Mouse (Mus musculus): ENCODE measurements around the gene Slc39a11. TPM values are rescaled to one million over a fixed set of nuclear protein-coding genes. Genes with fewer than 3 reads are reported as not detected.

Gene Slc39a11
- polyA plus RNA-seq, 1 experiment = 0.08 TPM

- peaks cover 3% of the 10 kb centered on the region; the same call in 1 of the 2 replicates for H3K9me3 ChIP-seq (ENCODE audit: control insufficient read depth, low read length)
- H3K4me3 ChIP-seq (replicated peaks) = no peak overlapping the region
- no peaks in the 10 kb centered on the region for H3K36me3 ChIP-seq (ENCODE audit: control insufficient read depth)
- H3K27me3 ChIP-seq (ENCODE audit: control insufficient read depth) = no peaks in the 10 kb centered on the region
- TF ChIP-seq TAL1 (IDR thresholded peaks at IDR 0.05; ENCODE audit: low read length) (no peak), GATA1 (IDR thresholded peaks at IDR 0.05; ENCODE audit: low read length) (no peak)
- no peaks in the 10 kb centered on the region for H3K4me1 ChIP-seq (ENCODE audit: control insufficient read depth)
Measured at GRCm38 (mm10) chr11:113600526-113601245, 49.2 kb downstream of the Slc39a11 start.

GRCm38 (mm10) chr11:113597632-113598031 is 52.2 kb downstream of the Slc39a11 start:
- H3K27me3 ChIP-seq (ENCODE audit: control insufficient read depth) = no peaks in the 10 kb centered on the region
- no peaks in the 10 kb centered on the region for H3K4me1 ChIP-seq (ENCODE audit: control insufficient read depth)
- H3K9me3 ChIP-seq (ENCODE audit: control insufficient read depth, low read length) = no peaks in the 10 kb centered on the region
- no peak overlapping the region for H3K4me3 ChIP-seq (replicated peaks)
- no peaks in the 10 kb centered on the region for H3K36me3 ChIP-seq (ENCODE audit: control insufficient read depth)
- TF ChIP-seq TAL1 (IDR thresholded peaks at IDR 0.05; ENCODE audit: low read length) (no peak), GATA1 (IDR thresholded peaks at IDR 0.05; ENCODE audit: low read length) (no peak)

- Histone ChIP-seq H3K27me3 (ENCODE audit: control insufficient read depth) (no peaks in the 10 kb centered on the region), H3K9me3 (ENCODE audit: control insufficient read depth, low read length) (no peaks in the 10 kb centered on the region), H3K4me3 (replicated peaks) (no peak overlapping the region), H3K4me1 (ENCODE audit: control insufficient read depth) (no peaks in the 10 kb centered on the region), H3K36me3 (ENCODE audit: control insufficient read depth) (no peaks in the 10 kb centered on the region)
- TF ChIP-seq TAL1 (IDR thresholded peaks at IDR 0.05; ENCODE audit: low read length) (no peak), GATA1 (IDR thresholded peaks at IDR 0.05; ENCODE audit: low read length) (no peak)
Measured at GRCm38 (mm10) chr11:113595144-113595543, 54.7 kb downstream of the Slc39a11 start.

- Histone ChIP-seq H3K4me1 (ENCODE audit: control insufficient read depth) (no peaks in the 10 kb centered on the region), H3K9me3 (ENCODE audit: control insufficient read depth, low read length) (no peaks in the 10 kb centered on the region), H3K27me3 (ENCODE audit: control insufficient read depth) (no peaks in the 10 kb centered on the region), H3K4me3 (replicated peaks) (no peak overlapping the region), H3K36me3 (ENCODE audit: control insufficient read depth) (no peaks in the 10 kb centered on the region)
- TF ChIP-seq TAL1 (IDR thresholded peaks at IDR 0.05; ENCODE audit: low read length) (no peak), GATA1 (IDR thresholded peaks at IDR 0.05; ENCODE audit: low read length) (no peak)
Measured at GRCm38 (mm10) chr11:113588936-113589335, 60.9 kb downstream of the Slc39a11 start.

- TF ChIP-seq TAL1 (IDR thresholded peaks at IDR 0.05; ENCODE audit: low read length) = no peak
- Histone ChIP-seq H3K9me3 (ENCODE audit: control insufficient read depth, low read length) (no peaks in the 10 kb centered on the region), H3K27me3 (ENCODE audit: control insufficient read depth) (no peaks in the 10 kb centered on the region), H3K4me1 (ENCODE audit: control insufficient read depth) (no peaks in the 10 kb centered on the region), H3K36me3 (ENCODE audit: control insufficient read depth) (no peaks in the 10 kb centered on the region), H3K4me3 (replicated peaks) (no peak overlapping the region)
Measured at GRCm38 (mm10) chr11:113586423-113586822, 63.5 kb downstream of the Slc39a11 start.

GRCm38 (mm10) chr11:113583879-113584661 is 65.8 kb downstream of the Slc39a11 start:
- H3K9me3 ChIP-seq (ENCODE audit: control insufficient read depth, low read length) = no peaks in the 10 kb centered on the region
- TF ChIP-seq TAL1 (IDR thresholded peaks at IDR 0.05; ENCODE audit: low read length) = no peak
- TF ChIP-seq GATA1 (IDR thresholded peaks at IDR 0.05; ENCODE audit: low read length) = no peak
- no peaks in the 10 kb centered on the region for H3K4me1 ChIP-seq (ENCODE audit: control insufficient read depth)
- H3K27me3 ChIP-seq (ENCODE audit: control insufficient read depth) = no peaks in the 10 kb centered on the region
- no peak overlapping the region for H3K4me3 ChIP-seq (replicated peaks)
- no peaks in the 10 kb centered on the region for H3K36me3 ChIP-seq (ENCODE audit: control insufficient read depth)

- Histone ChIP-seq H3K9me3 (ENCODE audit: control insufficient read depth, low read length) (no peaks in the 10 kb centered on the region), H3K4me1 (ENCODE audit: control insufficient read depth) (no peaks in the 10 kb centered on the region), H3K36me3 (ENCODE audit: control insufficient read depth) (no peaks in the 10 kb centered on the region), H3K4me3 (replicated peaks) (no peak overlapping the region), H3K27me3 (ENCODE audit: control insufficient read depth) (no peaks in the 10 kb centered on the region)
- TF ChIP-seq TAL1 (IDR thresholded peaks at IDR 0.05; ENCODE audit: low read length) (no peak), GATA1 (IDR thresholded peaks at IDR 0.05; ENCODE audit: low read length) (no peak)
Measured at GRCm38 (mm10) chr11:113577221-113577620, 72.7 kb downstream of the Slc39a11 start.

- Histone ChIP-seq H3K4me3 (replicated peaks) (no peak overlapping the region), H3K4me1 (ENCODE audit: control insufficient read depth) (no peaks in the 10 kb centered on the region), H3K27me3 (ENCODE audit: control insufficient read depth) (no peaks in the 10 kb centered on the region), H3K36me3 (ENCODE audit: control insufficient read depth) (no peaks in the 10 kb centered on the region), H3K9me3 (ENCODE audit: control insufficient read depth, low read length) (no peaks in the 10 kb centered on the region)
- TF ChIP-seq TAL1 (IDR thresholded peaks at IDR 0.05; ENCODE audit: low read length) = no peak
- TF ChIP-seq GATA1 (IDR thresholded peaks at IDR 0.05; ENCODE audit: low read length) = no peak
Measured at GRCm38 (mm10) chr11:113572641-113573040, 77.2 kb downstream of the Slc39a11 start.

GRCm38 (mm10) chr11:113571616-113572015 is 78.3 kb downstream of the Slc39a11 start:
- Histone ChIP-seq H3K27me3 (ENCODE audit: control insufficient read depth) (no peaks in the 10 kb centered on the region), H3K4me1 (ENCODE audit: control insufficient read depth) (no peaks in the 10 kb centered on the region), H3K36me3 (ENCODE audit: control insufficient read depth) (no peaks in the 10 kb centered on the region), H3K9me3 (ENCODE audit: control insufficient read depth, low read length) (no peaks in the 10 kb centered on the region), H3K4me3 (replicated peaks) (no peak overlapping the region)
- TF ChIP-seq TAL1 (IDR thresholded peaks at IDR 0.05; ENCODE audit: low read length) (no peak), GATA1 (IDR thresholded peaks at IDR 0.05; ENCODE audit: low read length) (no peak)
